Mouse (Mus musculus) ES-E14 (cell line): ENCODE measurements around the gene Coasy. TPM values are rescaled to one million over a fixed set of nuclear protein-coding genes. Genes with fewer than 3 reads are reported as not detected.
A peak's percentile ranks its signal among the peaks of the same experiment; 100 is the strongest.

Experiments
- DNase-seq: peaks from one replicate; pipeline ENCODE4 v3.0.0-alpha.2; 2013; ENCODE audit warnings: low read depth, low spot score
- H3K27ac ChIP-seq: 2 replicates; pipeline ENCODE4 v1.5.1; 2012; ENCODE audit warnings: low read depth, mild to moderate bottlenecking, low read length, moderate library complexity, mixed read lengths; ENCODE audit not compliant: poor library complexity, insufficient read depth, severe bottlenecking
- H3K36me3 ChIP-seq: 2 replicates; pipeline ENCODE4 v1.6.1; 2012; ENCODE audit warnings: mild to moderate bottlenecking, low read length, moderate library complexity, mixed read lengths; ENCODE audit not compliant: control insufficient read depth, poor library complexity, insufficient read depth, severe bottlenecking
- H3K4me1 ChIP-seq, 2 experiments: fragments of 150-350 bp in 1 of 2; sonication (generic) in 1 of 2; 2 replicates each; pipeline ENCODE4 v1.6.1; 2012; ENCODE audit warnings: low read length in 2 of 2, mild to moderate bottlenecking in 1 of 2, mixed read lengths in 1 of 2; ENCODE audit not compliant: control insufficient read depth in 2 of 2, insufficient read depth in 2 of 2, poor library complexity in 1 of 2
- H3K4me3 ChIP-seq, 2 experiments: fragments of 150-350 bp in 1 of 2; sonication (generic) in 1 of 2; 2 replicates each; pipeline ENCODE4 v1.5.1; 2012; ENCODE audit warnings: low read length in 2 of 2, low read depth in 1 of 2, mild to moderate bottlenecking in 1 of 2, mixed read lengths in 1 of 2; ENCODE audit not compliant: insufficient read depth in 1 of 2, poor library complexity in 1 of 2, severe bottlenecking in 1 of 2
- H3K9ac ChIP-seq: 2 replicates; pipeline ENCODE4 v1.6.1; 2012; ENCODE audit warnings: low read depth, mild to moderate bottlenecking, low read length, mixed read lengths; ENCODE audit not compliant: poor library complexity, insufficient read depth, severe bottlenecking
- H3K9me3 ChIP-seq: fragments of 150-350 bp; sonication (generic); 2 replicates; pipeline ENCODE4 v1.6.1; 2012; ENCODE audit warnings: low read depth, mild to moderate bottlenecking, low read length; ENCODE audit not compliant: control insufficient read depth, insufficient read depth
- CHD2 ChIP-seq: IDR thresholded peaks from 2 replicates; pipeline ENCODE4 v1.6.1; 2014; ENCODE audit warnings: mild to moderate bottlenecking, low read depth, low read length, inconsistent platforms
- HCFC1 ChIP-seq: IDR thresholded peaks from 2 replicates; pipeline ENCODE4 v1.6.1; 2012; ENCODE audit warnings: low read length, inconsistent platforms, borderline replicate concordance; ENCODE audit not compliant: insufficient read depth
- MAFK ChIP-seq: IDR thresholded peaks from 2 replicates; pipeline ENCODE4 v1.6.1; 2014; ENCODE audit warnings: mild to moderate bottlenecking, low read depth, low read length, inconsistent platforms; ENCODE audit not compliant: insufficient read depth
- ZC3H11A ChIP-seq: IDR thresholded peaks from 2 replicates; pipeline ENCODE4 v1.6.1; 2012; ENCODE audit warnings: low read depth, mild to moderate bottlenecking, inconsistent platforms, low read length, borderline replicate concordance
- ZNF384 ChIP-seq: IDR thresholded peaks from 2 replicates; pipeline ENCODE4 v1.6.1; 2012; ENCODE audit warnings: low read depth, low read length, inconsistent platforms
- in situ Hi-C, 2 experiments: fragments of 600-800 bp; cut with MboI; formaldehyde crosslinking; loops; one replicate each; pipeline ENCODE4 v1.15.1; 2025; ENCODE audit warnings: low sequenced_read_pairs in 2 of 2, inconsistent platforms in 1 of 2; ENCODE audit not compliant: unreplicated experiment in 2 of 2
- total RNA-seq: library from RNA; depleted of rRNA; stranded (reverse); fragments of 300-350 nt; gene quantifications from 2 replicates; pipeline ENCODE4 v1.2.3, GENCODE M21; 2012

Coasy gene
- total RNA-seq, 1 experiment: 21.9 TPM

GRCm38 (mm10) chr11:101130056-101130756 lies 47.8 kb downstream of the Coasy start:
- DNase-seq: no peak
- in situ Hi-C loops: no loop called here

GRCm38 (mm10) chr11:101131187-101131586 lies 48.8 kb downstream of the Coasy start:
- Histone ChIP-seq H3K9ac (no peak overlapping the region), H3K4me3 (no peak overlapping the region), H3K9me3 (no peaks in the 10 kb centered on the region), H3K4me1 (peaks cover 0 to 2% of the 10 kb centered on the region in 2 experiments; a peak in 1 of 4 replicates), H3K36me3 (0 out of 2 replicates have a peak, but pooled peaks cover 4% of the 10 kb centered on the region), H3K27ac (no peak overlapping the region)
- TF ChIP-seq HCFC1 (no peak), CHD2 (no peak), ZC3H11A (no peak), MAFK (no peak), ZNF384 (no peak)
- no peak for DNase-seq
- in situ Hi-C loops: no loop called here

More at GRCm38 (mm10) chr11:101130056-101130756, 47.8 kb downstream of the Coasy start:
- Histone ChIP-seq H3K4me3 (no peak overlapping the region), H3K27ac (no peak overlapping the region), H3K9ac (no peak overlapping the region), H3K36me3 (peaks cover 12% of the 10 kb centered on the region; the same call in 1 of the 2 replicates), H3K9me3 (no peaks in the 10 kb centered on the region), H3K4me1 (peaks cover 0 to 2% of the 10 kb centered on the region in 2 experiments; a peak in 1 of 4 replicates)
- TF ChIP-seq MAFK (no peak), HCFC1 (no peak), ZNF384 (no peak), ZC3H11A (no peak), CHD2 (no peak)

GRCm38 (mm10) chr11:101131701-101132100 lies 49.3 kb downstream of the Coasy start:
- in situ Hi-C loops: no loop called here
- Histone ChIP-seq H3K4me3 (no peak overlapping the region), H3K9ac (no peak overlapping the region), H3K27ac (no peak overlapping the region), H3K4me1 (peaks cover 0 to 2% of the 10 kb centered on the region in 2 experiments; a peak in 1 of 4 replicates), H3K9me3 (no peaks in the 10 kb centered on the region), H3K36me3 (no peaks in the 10 kb centered on the region)
- peak; percentile 86 for DNase-seq
- TF ChIP-seq ZC3H11A (peak; percentile 62; the same call in 1 of the 2 replicates), MAFK (no peak)

- DNase-seq: no peak
- TF ChIP-seq ZC3H11A (no peak), ZNF384 (no peak), MAFK (no peak), CHD2 (no peak), HCFC1 (no peak)
- Histone ChIP-seq H3K9me3 (no peaks in the 10 kb centered on the region), H3K4me3 (no peak overlapping the region), H3K4me1 (peaks cover 0 to 2% of the 10 kb centered on the region in 2 experiments; a peak in 1 of 4 replicates), H3K9ac (no peak overlapping the region), H3K27ac (no peak overlapping the region), H3K36me3 (no peaks in the 10 kb centered on the region)
- in situ Hi-C loops: no loop called here
Measured at GRCm38 (mm10) chr11:101133037-101133436, 50.7 kb downstream of the Coasy start.
